Mouse (Mus musculus) ES-E14 (cell line): ENCODE results near the gene Klhdc1. TPM values are rescaled to one million over a fixed set of nuclear protein-coding genes. Genes with fewer than 3 reads are reported as not detected.

ENCODE experiments used
- DNase-seq: peaks from one replicate; pipeline ENCODE4 v3.0.0-alpha.2; 2013; ENCODE audit warnings: low read depth, low spot score
- H3K27ac ChIP-seq: 2 replicates; pipeline ENCODE4 v1.5.1; 2012; ENCODE audit warnings: low read depth, mild to moderate bottlenecking, low read length, moderate library complexity, mixed read lengths; ENCODE audit not compliant: poor library complexity, insufficient read depth, severe bottlenecking
- H3K36me3 ChIP-seq: 2 replicates; pipeline ENCODE4 v1.6.1; 2012; ENCODE audit warnings: mild to moderate bottlenecking, low read length, moderate library complexity, mixed read lengths; ENCODE audit not compliant: control insufficient read depth, poor library complexity, insufficient read depth, severe bottlenecking
- H3K4me1 ChIP-seq, 2 experiments: fragments of 150-350 bp in 1 of 2; sonication (generic) in 1 of 2; 2 replicates each; pipeline ENCODE4 v1.6.1; 2012; ENCODE audit warnings: low read length in 2 of 2, mild to moderate bottlenecking in 1 of 2, mixed read lengths in 1 of 2; ENCODE audit not compliant: control insufficient read depth in 2 of 2, insufficient read depth in 2 of 2, poor library complexity in 1 of 2
- H3K4me3 ChIP-seq, 2 experiments: fragments of 150-350 bp in 1 of 2; sonication (generic) in 1 of 2; 2 replicates each; pipeline ENCODE4 v1.5.1; 2012; ENCODE audit warnings: low read length in 2 of 2, low read depth in 1 of 2, mild to moderate bottlenecking in 1 of 2, mixed read lengths in 1 of 2; ENCODE audit not compliant: insufficient read depth in 1 of 2, poor library complexity in 1 of 2, severe bottlenecking in 1 of 2
- H3K9ac ChIP-seq: 2 replicates; pipeline ENCODE4 v1.6.1; 2012; ENCODE audit warnings: low read depth, mild to moderate bottlenecking, low read length, mixed read lengths; ENCODE audit not compliant: poor library complexity, insufficient read depth, severe bottlenecking
- H3K9me3 ChIP-seq: fragments of 150-350 bp; sonication (generic); 2 replicates; pipeline ENCODE4 v1.6.1; 2012; ENCODE audit warnings: low read depth, mild to moderate bottlenecking, low read length; ENCODE audit not compliant: control insufficient read depth, insufficient read depth
- CHD2 ChIP-seq: IDR thresholded peaks from 2 replicates; pipeline ENCODE4 v1.6.1; 2014; ENCODE audit warnings: mild to moderate bottlenecking, low read depth, low read length, inconsistent platforms
- HCFC1 ChIP-seq: IDR thresholded peaks from 2 replicates; pipeline ENCODE4 v1.6.1; 2012; ENCODE audit warnings: low read length, inconsistent platforms, borderline replicate concordance; ENCODE audit not compliant: insufficient read depth
- MAFK ChIP-seq: IDR thresholded peaks from 2 replicates; pipeline ENCODE4 v1.6.1; 2014; ENCODE audit warnings: mild to moderate bottlenecking, low read depth, low read length, inconsistent platforms; ENCODE audit not compliant: insufficient read depth
- ZC3H11A ChIP-seq: IDR thresholded peaks from 2 replicates; pipeline ENCODE4 v1.6.1; 2012; ENCODE audit warnings: low read depth, mild to moderate bottlenecking, inconsistent platforms, low read length, borderline replicate concordance
- ZNF384 ChIP-seq: IDR thresholded peaks from 2 replicates; pipeline ENCODE4 v1.6.1; 2012; ENCODE audit warnings: low read depth, low read length, inconsistent platforms
- in situ Hi-C, 2 experiments: fragments of 600-800 bp; cut with MboI; formaldehyde crosslinking; loops; one replicate each; pipeline ENCODE4 v1.15.1; 2025; ENCODE audit warnings: low sequenced_read_pairs in 2 of 2, inconsistent platforms in 1 of 2; ENCODE audit not compliant: unreplicated experiment in 2 of 2
- total RNA-seq: library from RNA; depleted of rRNA; stranded (reverse); fragments of 300-350 nt; gene quantifications from 2 replicates; pipeline ENCODE4 v1.2.3, GENCODE M21; 2012

Klhdc1 gene
- total RNA-seq, 1 experiment: 1.7 TPM

DNA sequence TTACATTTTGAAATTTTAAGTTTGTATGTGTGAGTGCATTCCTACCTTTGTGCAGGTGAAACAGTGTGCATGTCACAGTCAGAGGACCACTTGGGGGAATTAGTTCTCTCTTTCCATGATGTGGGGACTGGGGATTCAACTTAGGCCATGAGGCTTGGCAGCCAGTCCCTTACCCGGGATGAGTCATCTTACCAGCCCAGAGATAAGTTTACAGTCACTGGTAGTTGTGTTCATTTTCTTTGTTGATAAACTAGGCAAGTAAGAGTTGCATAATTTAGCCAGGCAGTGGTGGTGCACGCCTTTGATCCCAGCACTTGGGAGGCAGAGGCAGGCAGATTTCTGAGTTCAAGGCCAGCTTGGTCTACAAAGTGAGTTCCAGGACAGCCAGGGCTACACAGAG is 63.1 kb downstream of the Klhdc1 start:
- TF ChIP-seq MAFK: no peak
- no peak for TF ChIP-seq ZNF384
- TF ChIP-seq CHD2: no peak
- TF ChIP-seq ZC3H11A: no peak
- TF ChIP-seq HCFC1: no peak
- no peak for DNase-seq
- no peaks in the 10 kb centered on the region for H3K9me3 ChIP-seq
- H3K36me3 ChIP-seq: peaks cover 10% of the 10 kb centered on the region; the same call in 1 of the 2 replicates
- H3K9ac ChIP-seq: no peak overlapping the region
- in situ Hi-C loops: no loop called here
- H3K4me1 ChIP-seq: peaks cover 0 to under 1% of the 10 kb centered on the region in 2 experiments; a peak in 1 of 4 replicates
- no peak overlapping the region for H3K27ac ChIP-seq
- H3K4me3 ChIP-seq: no peak overlapping the region

DNA sequence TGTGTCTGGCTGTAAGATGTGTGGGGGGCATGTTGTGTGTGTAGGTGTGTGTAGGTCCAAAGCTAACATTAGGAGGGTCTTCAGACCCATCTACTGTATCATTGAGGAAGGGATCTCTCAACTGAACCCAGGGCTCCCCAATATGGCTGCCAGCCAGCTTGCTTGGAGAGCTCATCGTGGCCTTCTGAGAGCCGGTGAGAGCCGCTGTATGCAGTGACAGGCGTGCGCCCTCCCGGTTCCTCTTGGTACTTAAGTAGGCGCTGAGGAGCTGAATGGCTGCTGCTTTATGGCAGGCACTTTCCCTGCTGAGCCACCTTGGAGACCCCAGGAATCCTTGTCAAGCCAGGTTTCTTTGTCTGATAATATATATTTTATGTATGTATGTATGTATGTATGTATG is 65.4 kb downstream of the Klhdc1 start:
- Histone ChIP-seq H3K4me3 (no peak overlapping the region), H3K27ac (no peak overlapping the region), H3K4me1 (no peaks in the 10 kb centered on the region), H3K36me3 (peaks cover 18% of the 10 kb centered on the region), H3K9ac (no peak overlapping the region), H3K9me3 (no peaks in the 10 kb centered on the region)
- TF ChIP-seq CHD2: no peak
- DNase-seq: no peak
- in situ Hi-C loops: no loop called here

DNA sequence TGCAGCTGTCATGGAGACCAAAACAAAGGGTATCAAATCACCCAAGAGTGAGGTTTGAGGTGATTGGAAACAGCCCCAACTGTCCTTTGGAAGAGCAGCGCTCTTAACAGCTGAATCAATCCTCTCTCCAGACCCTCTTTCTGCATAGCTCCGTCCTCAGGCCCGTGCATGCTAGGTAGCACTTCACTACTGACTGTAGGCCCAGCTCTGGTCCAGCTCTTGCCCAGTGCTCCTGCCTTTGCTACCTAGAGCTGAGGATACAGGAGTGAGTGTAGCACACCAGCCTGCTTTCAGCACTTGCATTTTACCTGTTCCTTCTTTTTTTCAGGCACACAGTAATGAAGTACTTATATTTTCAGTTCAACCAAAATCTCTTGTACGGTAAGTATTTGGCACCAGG is 68.7 kb downstream of the Klhdc1 start:
- in situ Hi-C loops: no loop called here
- no peaks in the 10 kb centered on the region for H3K4me1 ChIP-seq
- peaks cover 15% of the 10 kb centered on the region for H3K36me3 ChIP-seq
- no peaks in the 10 kb centered on the region for H3K9me3 ChIP-seq
- TF ChIP-seq ZNF384 (no peak), ZC3H11A (no peak), HCFC1 (no peak), MAFK (no peak)
- H3K4me3 ChIP-seq: no peak overlapping the region
- H3K9ac ChIP-seq: no peak overlapping the region
- no peak overlapping the region for H3K27ac ChIP-seq
- DNase-seq: no peak

DNA sequence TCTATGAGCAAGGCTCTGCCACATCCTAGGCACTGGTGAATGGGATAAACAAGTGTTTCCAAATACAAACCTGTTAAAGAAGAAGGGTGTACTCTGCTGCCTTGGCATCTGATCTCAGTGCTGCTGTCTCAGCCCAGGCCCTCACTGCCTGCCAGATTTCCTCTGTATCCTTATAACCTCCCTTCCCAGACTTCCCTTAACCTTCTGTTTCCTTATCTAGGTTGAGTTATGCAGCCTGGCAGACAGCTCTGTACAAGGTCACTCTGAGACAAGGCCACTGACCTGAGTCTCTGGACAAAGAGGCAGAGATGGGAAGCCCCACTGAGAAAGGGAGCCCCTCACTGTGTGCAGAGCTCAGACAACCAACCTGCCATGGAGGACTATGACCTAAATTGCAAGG is 77.5 kb downstream of the Klhdc1 start:
- in situ Hi-C loops: no loop called here
- Histone ChIP-seq H3K36me3 (peaks cover 27% of the 10 kb centered on the region), H3K9me3 (no peaks in the 10 kb centered on the region), H3K27ac (no peak overlapping the region), H3K9ac (no peak overlapping the region), H3K4me1 (no peaks in the 10 kb centered on the region), H3K4me3 (no peak overlapping the region)
- no peak for TF ChIP-seq ZNF384
- no peak for TF ChIP-seq HCFC1
- TF ChIP-seq MAFK: no peak
- TF ChIP-seq CHD2: no peak
- TF ChIP-seq ZC3H11A: no peak
- no peak for DNase-seq

DNA sequence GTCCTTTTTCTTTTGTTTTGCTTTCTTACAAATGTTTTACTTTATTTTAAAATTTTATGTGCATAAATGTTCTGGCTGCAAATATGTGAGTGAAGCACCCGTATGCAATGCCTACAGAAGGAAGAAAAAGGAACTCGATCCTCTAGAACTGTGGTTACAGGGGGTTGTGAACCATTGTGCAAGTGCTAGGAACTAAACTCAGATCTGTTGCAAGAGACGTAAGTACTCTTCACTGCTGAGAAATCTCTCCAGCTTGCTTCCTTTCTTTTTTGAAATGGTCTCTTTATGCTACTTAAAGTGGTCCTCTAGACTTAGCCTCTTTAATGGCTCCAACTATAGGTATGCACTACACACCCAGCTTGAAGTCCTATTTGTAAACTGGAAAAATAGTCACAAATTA is 90.2 kb downstream of the Klhdc1 start:
- peaks cover 10% of the 10 kb centered on the region for H3K36me3 ChIP-seq

More for the DNA sequence above, 90.2 kb downstream of the Klhdc1 start:
- Histone ChIP-seq H3K9ac (no peak overlapping the region), H3K27ac (no peak overlapping the region), H3K4me1 (no peaks in the 10 kb centered on the region), H3K9me3 (no peaks in the 10 kb centered on the region), H3K4me3 (no peak overlapping the region)
- in situ Hi-C loops: no loop called here
- DNase-seq: no peak
- no peak for TF ChIP-seq CHD2
- no peak for TF ChIP-seq ZNF384
- no peak for TF ChIP-seq MAFK
- TF ChIP-seq HCFC1: no peak
- TF ChIP-seq ZC3H11A: no peak
